Comparison of ENCODE assay signal across 11 mouse cellular contexts in genomic region chr6:54703633-54704538, GRCm38 (mm10). TPM values are rescaled to one million over a fixed set of nuclear protein-coding genes. Genes with fewer than 3 reads are reported as not detected.
DNase-seq lines count a peak whose midpoint lies in the region; ATAC-seq lines count a peak whose summit lies in the region.
"Had no signal": no experiment of that assay in that cellular context is flagged by ENCODE, and none has a peak within 500 bp of the region (broad histone marks: within the 10 kb centered on the region; RNA-seq: fewer than 3 reads in every experiment).

No protein-coding gene starts in this region.

- H3K27me3 ChIP-seq in forebrain, embryonic 12.5 days, result peaks cover 31% of the 10 kb centered on the region
- H3K27me3 ChIP-seq in hindbrain, embryonic 13.5 days, result peaks cover 19% of the 10 kb centered on the region
- no peaks in the 10 kb centered on the region for H3K27me3 ChIP-seq in midbrain, embryonic 15.5 days (replicated peaks)
- H3K27me3 ChIP-seq in kidney, embryonic 16.5 days (ENCODE audit: insufficient read depth, low read length), result peaks cover 23% of the 10 kb centered on the region

- no peaks in the 10 kb centered on the region for H3K36me3 ChIP-seq in forebrain, embryonic 12.5 days (replicated peaks)
- peaks cover 3% of the 10 kb centered on the region; the same call in 1 of the 2 replicates for H3K36me3 ChIP-seq in hindbrain, embryonic 13.5 days
- H3K36me3 ChIP-seq in midbrain, embryonic 15.5 days (replicated peaks), result no peaks in the 10 kb centered on the region
- no peaks in the 10 kb centered on the region for H3K36me3 ChIP-seq in kidney, embryonic 16.5 days (ENCODE audit: insufficient read depth, low read length)

- peak overlapping the region; percentile 19 for H3K4me2 ChIP-seq in forebrain, embryonic 12.5 days
- no peak overlapping the region for H3K4me2 ChIP-seq in hindbrain, embryonic 13.5 days
- no peak overlapping the region for H3K4me2 ChIP-seq in midbrain, embryonic 15.5 days
- no peak overlapping the region for H3K4me2 ChIP-seq in kidney, embryonic 16.5 days (replicated peaks; ENCODE audit: low read depth, low read length)

- peaks cover 48% of the 10 kb centered on the region for H3K4me1 ChIP-seq in forebrain, embryonic 12.5 days
- H3K4me1 ChIP-seq in hindbrain, embryonic 13.5 days (replicated peaks), result peaks cover 53% of the 10 kb centered on the region
- H3K4me1 ChIP-seq in midbrain, embryonic 15.5 days, result peaks cover 36% of the 10 kb centered on the region
- H3K4me1 ChIP-seq in kidney, embryonic 16.5 days (ENCODE audit: insufficient read depth, low read length), result peaks cover 11% of the 10 kb centered on the region

- H3K9me3 ChIP-seq in forebrain, embryonic 12.5 days, result no peaks in the 10 kb centered on the region
- H3K9me3 ChIP-seq in hindbrain, embryonic 13.5 days, result no peaks in the 10 kb centered on the region
- no peaks in the 10 kb centered on the region for H3K9me3 ChIP-seq in midbrain, embryonic 15.5 days
- no peaks in the 10 kb centered on the region for H3K9me3 ChIP-seq in kidney, embryonic 16.5 days (ENCODE audit: low read length)

- peak; percentile 25; the same call in 1 of the 2 replicates for ATAC-seq in forebrain, embryonic 12.5 days (ENCODE audit: low FRiP score)
- ATAC-seq in hindbrain, embryonic 13.5 days (ENCODE audit: low FRiP score), result no peak
- no peak for ATAC-seq in midbrain, embryonic 15.5 days (replicated peaks)
- ATAC-seq in monocyte, adult 5-6 weeks (replicated peaks; ENCODE audit: insufficient number of reproducible peaks, low FRiP score, low TSS enrichment, poor library complexity, severe bottlenecking), result no peak
- ATAC-seq in kidney, embryonic 16.5 days (ENCODE audit: low FRiP score, low TSS enrichment), result no peak

- H3K27ac ChIP-seq in forebrain, embryonic 12.5 days, result peak overlapping the region; percentile 82
- peak overlapping the region; percentile 56 for H3K27ac ChIP-seq in hindbrain, embryonic 13.5 days
- peak overlapping the region; percentile 68 for H3K27ac ChIP-seq in midbrain, embryonic 15.5 days
- H3K27ac ChIP-seq in kidney, embryonic 16.5 days (ENCODE audit: low read length), result no peak overlapping the region

- H3K4me3 ChIP-seq in forebrain, embryonic 12.5 days (replicated peaks), result no peak overlapping the region
- no peak overlapping the region for H3K4me3 ChIP-seq in hindbrain, embryonic 13.5 days
- H3K4me3 ChIP-seq in midbrain, embryonic 15.5 days, result no peak overlapping the region
- H3K4me3 ChIP-seq in kidney, embryonic 16.5 days (ENCODE audit: low read length), result no peak overlapping the region

- H3K9ac ChIP-seq in forebrain, embryonic 12.5 days, result no peak overlapping the region
- peak overlapping the region; percentile 30 for H3K9ac ChIP-seq in hindbrain, embryonic 13.5 days
- H3K9ac ChIP-seq in midbrain, embryonic 15.5 days, result no peak overlapping the region
- H3K9ac ChIP-seq in kidney, embryonic 16.5 days (replicated peaks; ENCODE audit: low read length), result no peak overlapping the region

- DNase-seq in kidney, adult 11 months, result peak; percentile 2
- DNase-seq in kidney, postnatal 14 days, result no peak
- no peak for DNase-seq in thymus, postnatal 14 days
- DNase-seq: gastrocnemius, postnatal 36 days; kidney, adult 8-10 months; thymus, adult 2 months had no signal

- WGBS in forebrain, embryonic 12.5 days, result 12% methylated on average over 14 of the region's 14 CpGs
- 25% methylated on average over 14 of the region's 14 CpGs for WGBS in hindbrain, embryonic 13.5 days
- 12% methylated on average over 14 of the region's 14 CpGs for WGBS in midbrain, embryonic 15.5 days
- 24% methylated on average over 14 of the region's 14 CpGs for WGBS in kidney, embryonic 16.5 days

RNA-seq across cellular contexts. Expression of gene Mturn, which starts 22.5 kb away (rescaled TPM):
- 37.5 and 38.6 TPM in 2 replicates for polyA plus RNA-seq in forebrain, embryonic 12.5 days (2016; fragmentation: Nextera tagmentation; extraction: Ambion mirVana)
- 71.0 and 75.9 TPM in 2 replicates for polyA plus RNA-seq in hindbrain, embryonic 13.5 days (2015; fragmentation: Nextera tagmentation; extraction: Ambion mirVana)
- 103 TPM in 2 replicates for polyA plus RNA-seq in midbrain, embryonic 15.5 days (2015; fragmentation: Nextera tagmentation; extraction: Ambion mirVana)
- total RNA-seq in monocyte, adult 5-6 weeks (2017), result 4.6 to 9.5 TPM (median 7.1 TPM) in 3 replicates
- 8.3 and 8.7 TPM in 2 replicates for polyA plus RNA-seq in kidney, embryonic 16.5 days (2015; fragmentation: Nextera tagmentation; extraction: Ambion mirVana)
